Mouse (Mus musculus): ENCODE results near the gene Olfr1166. TPM values are rescaled to one million over a fixed set of nuclear protein-coding genes. Genes with fewer than 3 reads are reported as not detected.
"Not testable (repeated sequence)": the region's sequence is repeated elsewhere in the genome, so short reads cannot be mapped to it uniquely, and the experiment has no call there.

Olfr1166 gene
- polyA plus RNA-seq (2015; fragmentation: Nextera tagmentation; extraction: Ambion mirVana) = not detected in 2 replicates

DNA sequence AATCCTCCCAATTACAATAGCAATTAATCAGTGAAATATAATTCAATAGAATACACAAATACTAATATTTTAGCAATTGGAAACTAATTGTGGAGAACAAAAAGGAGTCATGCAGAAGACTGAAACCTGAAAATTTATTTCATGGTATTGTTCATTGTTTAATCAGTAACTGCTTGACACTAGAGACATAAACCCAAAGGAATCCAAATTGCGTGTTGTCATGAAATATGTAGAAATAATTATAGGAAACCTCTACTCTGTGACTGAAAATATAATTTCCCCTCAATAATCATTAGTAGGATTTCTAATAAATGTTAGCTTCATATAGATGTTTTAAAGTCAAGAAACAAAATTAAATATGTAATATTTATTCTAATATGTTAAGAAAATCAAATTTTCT lies at the start of gene Olfr1166:
Gene Olfr1166 (minus strand): TSS at position 101 of the 400 bp plus-strand sequence.
- H3K9me3 ChIP-seq (replicated peaks; ENCODE audit: control insufficient read depth, low read length) = no peaks in the 10 kb centered on the region
- 88% methylated on average over 1 of the region's 1 CpGs for WGBS
- no peaks in the 10 kb centered on the region for H3K4me1 ChIP-seq (ENCODE audit: control insufficient read depth, insufficient read depth, low read length)
- H3K4me3 ChIP-seq (ENCODE audit: low read length) = no peak within 1 kb of the TSS
- H3K36me3 ChIP-seq (ENCODE audit: control insufficient read depth, insufficient read depth) = no peaks in the 10 kb centered on the region
- H3K9ac ChIP-seq (ENCODE audit: low read length) = no peak within 1 kb of the TSS
- no peaks in the 10 kb centered on the region for H3K27me3 ChIP-seq (ENCODE audit: control insufficient read depth, insufficient read depth, low read length)
- ATAC-seq (replicated peaks; ENCODE audit: extremely low read depth, insufficient read depth, low FRiP score) = no peak
- H3K27ac ChIP-seq (ENCODE audit: low read length) = no peak within 1 kb of the TSS
- no peak within 1 kb of the TSS for H3K4me2 ChIP-seq (ENCODE audit: low read depth, low read length)

DNA sequence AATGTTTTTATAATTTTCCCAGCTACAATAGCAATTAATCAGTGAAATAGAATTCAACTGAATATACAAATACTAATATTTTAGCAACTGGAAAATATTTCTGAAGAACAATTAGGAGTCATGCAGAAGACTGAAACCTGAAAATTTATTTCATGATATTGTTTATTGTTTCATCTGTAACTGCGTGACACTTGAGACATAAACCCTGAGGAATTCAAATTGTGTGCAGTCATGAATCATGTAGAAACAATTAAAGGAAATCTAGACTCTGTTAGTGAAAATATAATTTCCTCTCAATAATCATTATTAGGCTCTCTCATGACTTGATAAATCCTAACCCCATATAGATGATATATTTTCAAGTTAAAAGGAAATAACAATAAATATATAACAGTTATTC lies 27.0 kb upstream of the Olfr1166 start, which contains the start of gene Olfr1167:
Gene Olfr1167 (minus strand): TSS at position 101 of the 400 bp plus-strand sequence.
- not testable (repeated sequence) for H3K4me2 ChIP-seq (ENCODE audit: low read depth, low read length); H3K9me3 ChIP-seq (replicated peaks; ENCODE audit: control insufficient read depth, low read length); ATAC-seq (replicated peaks; ENCODE audit: extremely low read depth, insufficient read depth, low FRiP score); H3K27me3 ChIP-seq (ENCODE audit: control insufficient read depth, insufficient read depth, low read length); H3K27ac ChIP-seq (ENCODE audit: low read length); H3K9ac ChIP-seq (ENCODE audit: low read length); H3K36me3 ChIP-seq (ENCODE audit: control insufficient read depth, insufficient read depth); H3K4me1 ChIP-seq (ENCODE audit: control insufficient read depth, insufficient read depth, low read length); H3K4me3 ChIP-seq (ENCODE audit: low read length)
- 71% methylated on average over 1 of the region's 1 CpGs for WGBS

DNA sequence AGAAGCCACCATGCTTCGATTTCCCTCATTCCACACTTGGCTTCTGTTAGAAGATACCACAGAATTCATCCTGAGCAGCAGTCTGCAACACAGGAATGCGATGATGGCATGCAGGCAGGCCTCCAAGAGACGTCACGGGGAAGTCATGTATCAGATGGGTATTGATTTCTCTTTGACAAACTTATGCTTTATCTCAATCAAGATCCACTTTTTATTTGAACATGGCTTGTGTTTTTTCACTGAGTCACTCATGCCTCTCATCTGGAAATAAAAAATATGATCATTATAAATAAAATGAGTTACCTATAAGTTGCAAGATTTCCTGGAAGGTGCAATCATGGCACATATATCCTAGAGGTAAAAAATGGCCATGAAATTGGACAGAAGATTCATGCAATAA lies 34.2 kb downstream of the Olfr1166 start, which contains the start of gene Olfr1164:
Gene Olfr1164 (minus strand): TSS at position 101 of the 400 bp plus-strand sequence.
- no peaks in the 10 kb centered on the region for H3K9me3 ChIP-seq (replicated peaks; ENCODE audit: control insufficient read depth, low read length)
- no peaks in the 10 kb centered on the region for H3K4me1 ChIP-seq (ENCODE audit: control insufficient read depth, insufficient read depth, low read length)
- WGBS = 59% methylated on average over 4 of the region's 4 CpGs
- no peak within 1 kb of the TSS for H3K4me3 ChIP-seq (ENCODE audit: low read length)
- H3K9ac ChIP-seq (ENCODE audit: low read length) = no peak within 1 kb of the TSS
- no peaks in the 10 kb centered on the region for H3K27me3 ChIP-seq (ENCODE audit: control insufficient read depth, insufficient read depth, low read length)
- H3K36me3 ChIP-seq (ENCODE audit: control insufficient read depth, insufficient read depth) = no peaks in the 10 kb centered on the region
- H3K27ac ChIP-seq (ENCODE audit: low read length) = no peak within 1 kb of the TSS
- no peak for ATAC-seq (replicated peaks; ENCODE audit: extremely low read depth, insufficient read depth, low FRiP score)
- no peak within 1 kb of the TSS for H3K4me2 ChIP-seq (ENCODE audit: low read depth, low read length)

Other genes starting within 250 kb of the Olfr1166 start
- gene Olfr1153, start 233.3 kb downstream of the Olfr1166 start, polyA plus RNA-seq (2015; fragmentation: Nextera tagmentation; extraction: Ambion mirVana) = not detected in 2 replicates
- not detected in 2 replicates for gene Olfr1154, start 223.1 kb downstream of the Olfr1166 start, polyA plus RNA-seq (2015; fragmentation: Nextera tagmentation; extraction: Ambion mirVana)
- gene Olfr1155, start 183.1 kb downstream of the Olfr1166 start, polyA plus RNA-seq (2015; fragmentation: Nextera tagmentation; extraction: Ambion mirVana) = not detected in 2 replicates
- not detected in 2 replicates for gene Olfr1156, start 175.2 kb downstream of the Olfr1166 start, polyA plus RNA-seq (2015; fragmentation: Nextera tagmentation; extraction: Ambion mirVana)
- not detected in 2 replicates for gene Olfr1157, start 160.0 kb downstream of the Olfr1166 start, polyA plus RNA-seq (2015; fragmentation: Nextera tagmentation; extraction: Ambion mirVana)
- gene Olfr74, start 153.6 kb downstream of the Olfr1166 start, polyA plus RNA-seq (2015; fragmentation: Nextera tagmentation; extraction: Ambion mirVana) = not detected in 2 replicates
- not detected in 2 replicates for gene Olfr1158, start 138.2 kb downstream of the Olfr1166 start, polyA plus RNA-seq (2015; fragmentation: Nextera tagmentation; extraction: Ambion mirVana)
- not detected in 2 replicates for gene Olfr1160, start 120.0 kb downstream of the Olfr1166 start, polyA plus RNA-seq (2015; fragmentation: Nextera tagmentation; extraction: Ambion mirVana)
- gene Olfr1161, start 105.5 kb downstream of the Olfr1166 start, polyA plus RNA-seq (2015; fragmentation: Nextera tagmentation; extraction: Ambion mirVana) = not detected in 2 replicates
- gene Olfr73, start 90.6 kb downstream of the Olfr1166 start, polyA plus RNA-seq (2015; fragmentation: Nextera tagmentation; extraction: Ambion mirVana) = not detected in 2 replicates
- gene Olfr1162, start 77.1 kb downstream of the Olfr1166 start, polyA plus RNA-seq (2015; fragmentation: Nextera tagmentation; extraction: Ambion mirVana) = not detected in 2 replicates
- not detected in 2 replicates for gene Olfr1163, start 56.4 kb downstream of the Olfr1166 start, polyA plus RNA-seq (2015; fragmentation: Nextera tagmentation; extraction: Ambion mirVana)
- not detected in 2 replicates for gene Olfr1164, start 34.3 kb downstream of the Olfr1166 start, polyA plus RNA-seq (2015; fragmentation: Nextera tagmentation; extraction: Ambion mirVana)
- gene Olfr1167, start 26.9 kb upstream of the Olfr1166 start, polyA plus RNA-seq (2015; fragmentation: Nextera tagmentation; extraction: Ambion mirVana) = not detected in 2 replicates
- gene Olfr1168, start 53.6 kb upstream of the Olfr1166 start, polyA plus RNA-seq (2015; fragmentation: Nextera tagmentation; extraction: Ambion mirVana) = not detected in 2 replicates
- gene Olfr1170, start 100.1 kb upstream of the Olfr1166 start, polyA plus RNA-seq (2015; fragmentation: Nextera tagmentation; extraction: Ambion mirVana) = not detected in 2 replicates
- gene Olfr1173, start 151.6 kb upstream of the Olfr1166 start, polyA plus RNA-seq (2015; fragmentation: Nextera tagmentation; extraction: Ambion mirVana) = 0.03 TPM in 1 of 2 replicates, not detected in the other
- not detected in 2 replicates for gene Olfr1174-ps, start 186.9 kb upstream of the Olfr1166 start, polyA plus RNA-seq (2015; fragmentation: Nextera tagmentation; extraction: Ambion mirVana)
- not detected in 2 replicates for gene Olfr1175-ps, start 198.9 kb upstream of the Olfr1166 start, polyA plus RNA-seq (2015; fragmentation: Nextera tagmentation; extraction: Ambion mirVana)
- not detected in 2 replicates for gene Olfr1176, start 208.4 kb upstream of the Olfr1166 start, polyA plus RNA-seq (2015; fragmentation: Nextera tagmentation; extraction: Ambion mirVana)
- not detected in 2 replicates for gene Olfr1177-ps, start 218.2 kb upstream of the Olfr1166 start, polyA plus RNA-seq (2015; fragmentation: Nextera tagmentation; extraction: Ambion mirVana)

All from heart, embryonic 16.5 days (tissue).